Mouse (Mus musculus) lung, postnatal 36 days (tissue): ENCODE measurements around the gene Tlr5.

Experiments
- DNase-seq: peaks from one replicate; pipeline ENCODE4 v3.0.0; 2022; ENCODE audit warnings: mixed read lengths

Gene Tlr5

DNA sequence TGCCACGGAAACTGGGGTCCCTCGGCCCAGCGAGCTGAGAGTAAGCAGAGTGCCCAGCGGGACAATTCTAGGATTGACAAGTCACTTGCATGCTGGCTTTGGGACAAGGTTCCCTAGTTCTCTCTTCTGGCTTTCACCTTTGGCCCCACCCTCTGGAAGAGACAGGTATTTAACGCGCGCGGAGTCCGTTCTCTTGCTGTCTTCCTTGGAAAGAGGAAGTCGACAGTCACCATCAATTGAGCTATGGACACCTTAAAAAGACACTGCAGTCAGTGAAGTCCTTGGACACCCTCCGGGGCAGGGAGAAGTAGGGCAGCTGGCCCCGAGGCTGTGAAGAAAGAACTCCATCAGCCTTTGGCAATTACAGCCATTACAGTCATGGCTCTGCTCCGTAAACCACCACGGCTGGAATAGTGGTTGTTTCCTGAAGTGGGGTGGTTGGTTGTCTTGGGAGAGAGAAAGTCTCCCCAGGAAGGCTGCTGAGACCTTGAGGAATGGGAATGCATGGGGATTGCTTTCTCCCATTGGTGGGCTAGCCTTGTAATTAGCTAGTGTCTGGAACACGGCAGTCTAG lies 546 bp downstream of the Tlr5 start:
- peak; percentile 42 for DNase-seq

DNA sequence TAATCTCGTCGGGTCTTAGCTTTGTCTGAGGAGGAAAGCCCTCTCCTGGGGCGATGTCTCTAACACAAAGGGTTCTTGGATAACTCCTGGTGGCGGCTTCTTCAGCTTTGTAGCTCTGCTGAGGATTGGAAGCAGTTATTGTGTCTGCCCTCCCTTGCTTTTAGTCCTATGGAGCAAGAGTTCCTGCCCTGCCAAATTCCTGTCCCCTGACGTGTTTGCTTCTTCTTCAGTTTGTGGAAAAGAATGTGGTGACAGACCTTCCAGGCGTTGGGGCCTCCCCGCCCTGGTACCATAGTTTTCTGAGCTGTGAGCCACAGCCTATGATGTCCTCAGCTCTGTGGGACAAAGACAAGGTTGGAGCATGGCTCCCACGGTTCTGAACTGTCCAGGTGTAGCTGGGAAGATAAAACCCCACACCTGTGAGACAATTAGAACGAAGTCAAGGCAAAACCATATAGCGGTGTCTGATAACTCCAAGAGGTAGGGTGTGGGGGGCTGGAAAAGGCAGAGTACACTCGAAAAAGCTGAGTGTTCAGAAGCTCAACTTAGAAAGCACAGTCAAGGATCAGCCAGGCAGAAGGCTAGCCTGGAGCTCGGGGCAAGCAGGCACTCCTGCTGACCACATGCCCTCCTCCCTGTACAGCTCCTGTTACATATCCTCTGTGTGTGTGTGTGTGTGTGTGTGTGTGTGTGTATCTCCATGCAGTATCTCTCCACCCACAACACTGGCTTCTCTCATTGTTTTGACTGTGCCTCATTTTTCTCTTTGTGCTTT lies 1.8 kb downstream of the Tlr5 start:
- peak; percentile 57 for DNase-seq

GRCm38 (mm10) chr1:182957001-182957757 lies 2.6 kb downstream of the Tlr5 start:
- DNase-seq, result peak; percentile 26

DNA sequence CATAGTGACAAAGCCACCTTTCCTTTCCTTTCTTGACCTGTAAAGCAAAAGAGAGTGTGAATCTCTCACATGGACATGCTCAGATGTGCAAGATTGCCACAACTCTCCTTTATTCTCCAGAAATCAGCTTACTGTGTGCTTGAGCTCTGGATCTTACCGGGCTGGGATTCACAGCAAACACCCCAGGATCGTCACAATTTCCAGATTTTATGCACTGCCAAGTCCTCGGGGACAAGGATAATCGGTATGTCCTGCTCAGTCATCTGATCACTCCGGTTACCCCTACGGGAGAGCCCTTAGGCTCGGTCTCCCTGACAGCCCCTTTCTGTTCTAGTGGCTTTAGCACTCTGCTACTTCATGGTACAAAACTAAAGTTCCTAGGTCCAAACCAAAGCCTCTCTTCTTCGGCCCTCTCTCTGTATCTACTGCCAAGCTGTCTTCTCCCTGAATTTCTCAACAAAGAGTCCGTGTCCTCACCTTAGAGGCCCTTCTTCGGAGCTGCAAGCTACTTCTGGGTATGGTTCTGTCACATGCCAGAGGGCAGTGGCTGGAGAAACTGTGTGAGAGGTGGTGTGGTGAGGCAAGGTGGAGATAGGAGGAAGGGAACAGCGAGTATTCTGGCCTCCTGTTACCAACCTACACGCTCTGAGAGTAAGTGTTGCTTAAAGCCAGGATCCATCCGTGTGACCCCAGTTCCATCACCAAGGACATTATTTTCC lies 3.4 kb downstream of the Tlr5 start:
- DNase-seq, result peak; percentile 48

- no peak for DNase-seq
These were observed 4.2 kb downstream of the Tlr5 start for GRCm38 (mm10) chr1:182958824-182959223.

DNA sequence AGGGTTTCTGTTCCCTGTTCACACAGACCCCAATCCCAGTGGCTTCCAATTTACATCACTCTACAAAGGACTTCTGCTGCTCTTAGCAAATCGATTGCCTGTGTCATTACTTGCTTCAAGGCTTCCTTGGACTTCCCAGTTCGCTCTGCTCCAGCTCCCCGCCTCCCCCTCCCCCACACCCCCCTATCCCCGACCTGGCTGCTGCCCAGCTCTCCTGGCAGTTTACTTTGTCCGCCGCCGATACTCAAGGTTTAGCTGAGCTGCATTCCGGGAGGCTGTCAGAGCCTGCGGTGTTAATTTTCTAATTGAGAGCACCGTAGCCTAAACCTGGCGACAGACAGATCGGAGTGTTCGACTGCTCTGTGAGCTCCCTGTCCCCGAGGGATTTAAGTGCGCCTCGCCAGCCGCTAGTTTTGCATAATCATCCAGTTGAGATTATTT lies 4.7 kb downstream of the Tlr5 start:
- peak; percentile 60 for DNase-seq

- DNase-seq, result peak; percentile 84
These were observed 5.3 kb downstream of the Tlr5 start for GRCm38 (mm10) chr1:182959811-182960455.

- DNase-seq, result no peak
These were observed 6.5 kb downstream of the Tlr5 start for GRCm38 (mm10) chr1:182961076-182961475.

GRCm38 (mm10) chr1:182963329-182963728 lies 8.7 kb downstream of the Tlr5 start:
- no peak for DNase-seq

DNA sequence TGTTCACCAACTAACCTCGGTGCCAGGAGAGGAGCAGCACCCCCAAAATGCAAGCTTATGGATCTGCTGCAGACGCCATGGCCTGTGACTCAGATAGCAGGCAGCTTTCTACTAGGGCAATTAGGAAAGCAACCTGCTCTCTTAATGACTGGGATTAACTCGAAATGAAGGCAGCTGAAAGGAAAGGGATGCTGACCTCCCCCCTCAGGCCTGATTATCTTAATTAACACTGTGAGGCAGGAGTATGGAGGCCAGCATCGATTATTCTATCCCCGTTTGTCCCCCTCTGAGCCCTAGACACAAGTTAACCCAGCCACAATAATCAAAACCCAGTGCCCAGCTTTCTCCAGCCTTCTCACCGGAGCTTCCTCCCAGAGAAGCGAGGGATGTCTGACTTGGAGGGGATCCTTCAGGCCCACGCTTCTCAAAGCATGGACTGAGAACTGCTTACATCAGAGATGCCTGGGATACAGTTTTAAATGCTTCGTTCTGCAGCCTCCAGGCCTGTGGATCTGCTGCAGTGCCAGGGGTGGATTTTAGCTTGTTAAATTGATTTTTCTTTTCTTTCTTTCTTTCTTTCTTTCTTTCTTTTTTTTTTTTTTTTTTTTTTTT lies 10.4 kb downstream of the Tlr5 start:
- no peak for DNase-seq

- no peak for DNase-seq
These were observed 14.1 kb downstream of the Tlr5 start for GRCm38 (mm10) chr1:182968732-182969131.

- no peak for DNase-seq
These were observed 17.7 kb downstream of the Tlr5 start for GRCm38 (mm10) chr1:182972240-182972639.

DNA sequence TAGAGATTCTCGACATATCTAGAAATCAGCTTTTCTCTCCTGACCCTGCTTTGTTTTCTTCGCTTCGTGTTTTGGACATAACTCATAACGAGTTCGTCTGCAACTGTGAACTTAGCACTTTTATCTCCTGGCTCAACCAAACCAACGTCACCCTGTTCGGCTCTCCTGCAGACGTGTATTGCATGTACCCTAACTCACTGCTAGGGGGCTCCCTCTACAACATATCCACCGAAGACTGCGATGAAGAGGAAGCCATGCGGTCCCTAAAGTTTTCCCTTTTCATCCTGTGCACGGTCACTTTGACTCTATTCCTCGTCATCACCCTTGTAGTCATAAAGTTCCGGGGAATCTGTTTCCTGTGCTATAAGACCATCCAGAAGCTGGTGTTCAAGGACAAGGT lies 20.2 kb downstream of the Tlr5 start:
- no peak for DNase-seq

GRCm38 (mm10) chr1:182980702-182981101 lies 26.1 kb downstream of the Tlr5 start:
- no peak for DNase-seq

DNA sequence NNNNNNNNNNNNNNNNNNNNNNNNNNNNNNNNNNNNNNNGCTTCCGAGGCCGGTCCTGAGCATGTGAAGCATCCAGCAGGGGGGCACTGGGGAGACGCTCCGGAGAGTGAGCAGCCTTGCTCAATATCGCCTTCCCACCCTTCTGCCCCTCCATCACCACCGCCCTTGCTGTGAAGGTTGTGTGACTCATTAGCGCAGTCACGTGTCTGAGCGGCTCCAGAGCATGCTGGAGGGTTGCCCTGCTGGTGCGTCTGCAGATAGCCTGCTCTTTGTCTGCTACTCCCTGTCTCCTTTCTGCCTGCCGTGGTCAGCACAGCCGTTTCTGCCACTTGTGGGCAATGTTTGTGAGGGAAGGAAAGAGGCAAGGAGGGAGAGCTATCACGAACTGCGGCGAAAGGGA lies 28.4 kb downstream of the Tlr5 start:
- DNase-seq, result peak; percentile 92

DNA sequence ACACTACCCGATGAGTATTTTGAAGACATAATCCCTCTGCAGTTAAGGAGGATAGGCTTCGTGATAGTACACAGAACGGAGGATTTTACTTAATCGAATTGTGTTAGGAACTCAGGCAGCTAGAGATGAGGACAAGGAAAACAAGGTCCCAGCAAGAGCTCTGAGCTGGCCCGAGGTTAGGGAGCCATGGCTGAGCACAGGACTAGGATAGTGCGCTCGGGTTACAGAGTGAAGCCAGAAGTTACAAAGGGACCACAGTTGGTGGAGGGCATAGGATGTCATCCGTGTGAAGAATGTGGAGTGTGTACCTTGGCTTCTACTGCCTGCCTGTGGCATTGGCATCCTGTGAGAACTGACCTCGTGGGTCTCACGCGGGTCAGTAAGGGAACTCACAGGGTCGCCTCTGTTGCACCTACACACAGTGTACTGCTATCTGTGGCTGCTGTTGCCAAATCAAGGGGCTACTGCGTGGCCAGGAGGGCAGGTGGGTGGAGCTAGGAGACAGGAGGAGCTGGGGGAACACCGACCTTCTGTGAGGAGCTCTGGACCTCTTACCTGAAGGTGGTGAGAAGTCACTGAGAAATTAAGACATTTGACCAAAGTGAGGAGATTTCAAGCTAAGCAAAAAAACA lies 29.0 kb downstream of the Tlr5 start:
- no peak for DNase-seq

DNA sequence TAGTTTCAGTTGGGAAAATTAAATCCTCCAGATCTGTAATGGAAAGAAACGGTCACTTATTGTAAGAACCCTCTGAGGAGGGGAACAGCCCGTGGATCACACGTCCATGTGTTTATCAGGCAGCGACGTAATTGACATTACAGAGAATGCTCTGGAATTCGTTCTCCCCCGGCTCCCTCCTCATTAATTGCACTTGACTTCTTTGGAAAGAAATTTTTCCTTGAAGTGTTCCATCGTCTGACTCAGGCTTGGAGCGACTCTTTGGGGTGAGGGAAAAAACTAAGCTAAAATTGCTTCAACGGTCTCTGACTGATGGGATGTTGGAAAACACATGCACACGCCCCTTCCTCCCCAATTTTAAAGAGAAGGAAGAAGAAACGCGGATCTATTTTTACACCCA lies 31.7 kb downstream of the Tlr5 start:
- no peak for DNase-seq

DNA sequence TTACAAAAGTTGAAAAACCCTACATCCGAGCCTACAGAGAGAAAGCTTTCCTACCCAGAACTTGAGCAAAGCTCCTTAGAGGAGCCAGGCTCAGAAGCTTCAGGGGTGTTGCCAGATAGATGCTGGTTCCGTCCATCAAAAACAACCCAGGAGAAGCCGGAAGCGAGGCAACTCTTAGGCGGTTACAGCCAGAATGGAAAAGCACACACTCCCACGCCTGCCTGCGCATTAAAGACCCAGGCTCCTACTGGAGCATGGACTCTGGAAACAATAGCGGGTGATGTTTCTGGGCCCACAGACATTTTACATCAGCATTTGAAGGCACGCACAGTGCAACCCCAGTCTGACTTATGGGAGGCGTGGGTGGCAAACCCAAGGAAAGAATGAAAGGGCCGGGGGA lies 32.2 kb downstream of the Tlr5 start:
- DNase-seq, result no peak

DNA sequence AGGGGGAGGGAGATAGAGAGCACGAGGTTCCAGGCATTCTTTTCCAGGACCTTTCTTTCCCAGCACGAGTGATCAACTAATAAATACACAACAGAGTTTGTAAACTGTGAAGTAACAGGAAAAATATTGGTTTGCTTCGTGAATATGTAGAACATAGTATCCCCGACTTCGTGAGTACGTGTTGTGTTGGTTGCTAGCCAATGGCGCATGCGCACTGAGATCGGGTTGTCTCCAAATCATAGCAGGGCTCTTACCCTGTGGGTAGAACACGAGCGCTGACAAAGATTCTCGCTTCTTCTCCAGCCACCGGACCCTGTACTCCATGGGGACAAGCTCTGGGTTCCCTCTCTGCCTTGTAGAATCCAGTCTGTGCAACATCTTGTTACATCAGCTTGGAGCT lies 33.2 kb downstream of the Tlr5 start:
- peak; percentile 33 for DNase-seq

DNA sequence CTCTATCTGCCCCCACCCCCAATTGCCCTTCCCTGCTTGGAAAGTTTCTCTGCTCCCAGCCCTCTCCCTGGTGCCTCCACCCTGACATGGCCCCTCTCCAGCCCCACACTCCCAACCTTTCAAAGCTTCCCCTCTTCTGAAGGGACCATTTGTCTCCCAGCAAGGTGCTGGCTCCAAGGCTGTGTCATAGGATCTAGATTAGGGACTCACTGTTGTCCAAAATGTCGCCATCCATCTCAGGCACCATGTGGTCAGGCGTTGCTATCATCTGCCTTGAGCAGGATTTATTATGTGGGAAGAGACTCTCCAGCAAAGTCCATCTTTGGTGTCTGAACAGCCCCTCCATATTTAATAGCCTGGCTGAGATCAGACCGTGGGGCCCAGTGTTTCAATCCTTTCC lies 34.1 kb downstream of the Tlr5 start:
- DNase-seq, result no peak

- DNase-seq, result no peak
These were observed 35.6 kb downstream of the Tlr5 start for GRCm38 (mm10) chr1:182990092-182990762.
